Mouse (Mus musculus) thymus, postnatal 25 days (tissue): ENCODE measurements around the gene Igfbp1.
A peak's percentile ranks its signal among the peaks of the same experiment; 100 is the strongest.
"Not testable (repeated sequence)": the region's sequence is repeated elsewhere in the genome, so short reads cannot be mapped to it uniquely, and the experiment has no call there.

Experiments
- DNase-seq: peaks from one replicate; pipeline ENCODE4 v3.0.0; 2022

Gene Igfbp1

DNA sequence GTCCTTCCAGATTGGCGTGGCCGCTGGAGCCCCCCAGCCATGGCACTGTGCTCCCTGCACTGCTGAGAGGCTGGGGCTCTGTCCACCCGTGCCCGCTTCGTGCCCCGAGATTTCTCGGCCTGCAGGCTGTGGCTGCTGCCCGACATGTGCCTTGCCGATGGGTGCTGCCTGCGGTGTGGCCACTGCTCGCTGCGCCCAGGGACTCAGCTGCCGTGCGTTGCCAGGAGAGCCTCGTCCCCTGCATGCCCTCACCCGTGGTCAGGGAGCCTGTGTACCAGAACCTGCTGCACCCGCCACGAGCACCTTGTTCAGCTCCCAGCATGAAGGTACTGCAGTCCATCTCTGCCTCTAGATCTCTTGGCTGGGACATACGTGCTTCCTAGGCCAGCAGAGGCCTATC is 424 bp downstream of the Igfbp1 start:
- no peak for DNase-seq

DNA sequence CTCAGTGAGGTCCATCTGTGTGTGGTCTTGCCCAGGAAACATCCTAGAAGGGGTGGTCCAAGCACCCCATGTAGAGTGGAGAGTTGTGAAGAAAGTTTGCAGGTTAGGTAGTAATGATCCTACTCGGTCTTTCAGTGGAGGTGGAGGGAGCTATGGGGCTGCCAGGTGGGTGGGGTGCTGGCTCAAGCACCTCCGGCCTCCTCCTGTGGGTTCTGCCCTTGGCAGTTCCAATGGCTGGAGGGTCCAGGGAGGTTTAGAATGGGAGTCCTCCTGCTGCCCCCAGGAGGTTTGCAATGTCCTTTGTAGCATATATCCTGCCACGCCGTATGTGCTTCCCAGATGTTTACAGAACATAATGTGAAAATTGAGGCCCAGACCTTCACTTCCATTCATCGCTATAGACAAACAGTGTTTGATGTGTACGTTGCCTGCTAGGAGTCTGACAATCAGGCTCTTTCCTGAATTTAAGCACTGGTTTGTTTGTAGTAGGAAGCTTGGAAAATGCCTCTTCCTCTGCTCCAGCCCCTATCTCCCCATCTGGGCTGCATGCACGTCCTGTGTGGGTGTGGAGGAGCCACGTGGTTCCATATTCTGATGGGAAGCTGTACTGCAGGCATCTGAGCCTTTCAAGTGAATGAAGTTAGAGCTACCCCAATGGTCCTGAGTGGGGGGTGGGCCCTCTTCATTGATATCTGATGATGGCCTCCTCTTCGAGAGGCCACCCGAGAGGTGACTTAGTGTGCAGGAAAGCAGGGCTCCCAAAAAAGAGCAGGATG is 1.1 kb downstream of the Igfbp1 start:
- no peak for DNase-seq

DNA sequence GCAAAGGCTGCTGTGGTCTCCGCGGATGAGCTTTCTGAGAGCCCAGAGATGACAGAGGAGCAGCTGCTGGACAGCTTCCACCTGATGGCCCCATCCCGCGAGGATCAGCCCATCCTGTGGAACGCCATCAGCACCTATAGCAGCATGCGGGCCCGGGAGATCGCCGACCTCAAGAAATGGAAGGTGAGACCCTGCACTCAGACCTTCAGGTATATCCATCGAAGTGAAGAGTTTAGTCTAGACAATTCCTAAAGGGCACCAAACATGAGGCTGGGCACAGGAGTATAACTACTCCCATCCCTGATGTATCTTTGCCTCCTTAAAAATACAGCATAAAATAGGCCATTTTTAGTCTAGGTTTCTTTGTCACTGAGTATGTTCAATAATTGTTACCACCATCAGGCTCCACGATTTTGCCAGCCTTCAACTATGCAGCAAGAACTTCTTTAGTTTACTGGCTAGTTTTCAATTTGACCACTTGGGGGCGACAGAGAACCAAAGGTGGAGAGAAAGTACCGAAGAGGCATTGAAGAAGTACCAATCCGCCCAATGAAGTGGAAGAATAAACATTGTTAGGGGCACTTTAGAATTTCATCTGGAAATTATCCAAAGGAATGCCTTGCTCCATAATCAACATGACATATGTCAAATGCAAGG is 2.3 kb downstream of the Igfbp1 start:
- DNase-seq = peak; percentile 31

DNA sequence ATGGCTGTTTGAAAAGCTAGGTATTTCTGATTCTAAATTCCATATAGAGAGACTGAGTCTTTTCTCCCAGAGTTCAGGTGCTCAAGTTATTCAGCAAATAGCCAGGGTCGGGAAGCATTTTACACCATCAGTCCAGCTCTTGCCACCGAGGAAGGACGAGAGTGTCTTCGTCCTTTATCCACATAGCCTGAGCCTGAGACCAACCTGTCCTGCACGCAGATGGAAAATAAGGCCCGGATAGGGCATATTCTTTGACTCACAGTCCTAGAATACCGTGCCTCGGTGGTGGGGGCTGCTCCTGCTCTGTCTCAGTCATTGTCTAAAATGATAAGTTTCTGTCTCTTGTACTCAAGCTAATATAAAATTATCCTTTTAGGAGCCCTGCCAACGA is 2.8 kb downstream of the Igfbp1 start:
- no peak for DNase-seq

DNA sequence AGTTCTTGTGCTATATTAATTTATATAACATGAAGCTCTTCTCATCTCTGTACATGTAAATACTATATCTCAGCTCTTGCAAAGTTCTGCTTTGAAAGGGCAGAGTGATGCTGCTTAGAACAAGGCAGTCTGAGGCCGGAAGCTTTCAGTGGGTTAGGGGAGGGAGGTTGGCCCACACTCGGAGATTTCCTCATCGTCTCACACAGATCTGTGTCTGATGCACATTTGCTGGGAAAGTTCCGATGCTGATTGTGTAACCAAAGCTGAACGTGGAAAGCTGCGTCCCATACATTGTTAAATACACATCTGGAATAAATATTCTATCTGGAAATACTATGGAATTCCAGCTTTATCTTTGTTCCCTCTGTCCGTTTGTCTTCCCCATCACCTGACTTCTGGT is 4.6 kb downstream of the Igfbp1 start:
- no peak for DNase-seq

DNA sequence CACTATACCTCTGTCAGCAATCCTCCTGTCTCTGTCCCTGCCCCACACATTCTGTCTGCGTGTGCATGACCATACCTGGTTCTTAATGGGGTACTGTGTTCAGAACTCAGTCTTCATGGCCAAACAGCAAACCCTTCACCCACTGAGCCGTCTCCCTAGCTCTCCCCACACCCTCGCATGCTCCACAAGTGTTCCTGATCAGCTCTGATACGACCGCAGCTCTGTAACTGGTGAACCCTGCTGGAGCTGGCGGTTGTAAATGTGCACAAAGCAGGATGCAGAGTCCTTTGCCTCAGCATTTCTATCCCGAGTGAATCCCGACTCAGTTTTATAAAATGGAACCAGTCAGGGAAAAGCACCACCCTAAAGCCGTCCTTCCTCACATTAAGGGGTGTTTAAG is 6.3 kb downstream of the Igfbp1 start:
- no peak for DNase-seq

DNA sequence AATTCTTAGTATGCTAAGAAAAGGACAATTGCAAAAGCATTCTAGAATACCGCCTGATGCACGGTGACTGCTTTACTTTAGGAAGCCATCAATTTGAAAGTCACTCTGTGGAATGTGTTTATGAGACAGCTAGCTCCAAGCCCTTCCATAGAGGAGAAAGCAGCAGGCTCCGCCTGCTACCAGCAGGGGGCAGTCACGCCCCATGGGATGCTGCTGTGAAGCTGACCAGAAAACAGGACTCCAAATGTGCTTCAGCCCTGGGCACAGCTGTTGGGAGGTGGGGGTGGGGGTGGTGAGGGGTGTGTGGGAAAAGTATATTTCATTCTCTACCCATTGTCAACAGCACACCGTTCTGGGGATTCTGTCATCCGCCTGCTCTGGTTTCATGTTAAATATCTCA is 12.8 kb downstream of the Igfbp1 start:
- DNase-seq = peak; percentile 32

DNA sequence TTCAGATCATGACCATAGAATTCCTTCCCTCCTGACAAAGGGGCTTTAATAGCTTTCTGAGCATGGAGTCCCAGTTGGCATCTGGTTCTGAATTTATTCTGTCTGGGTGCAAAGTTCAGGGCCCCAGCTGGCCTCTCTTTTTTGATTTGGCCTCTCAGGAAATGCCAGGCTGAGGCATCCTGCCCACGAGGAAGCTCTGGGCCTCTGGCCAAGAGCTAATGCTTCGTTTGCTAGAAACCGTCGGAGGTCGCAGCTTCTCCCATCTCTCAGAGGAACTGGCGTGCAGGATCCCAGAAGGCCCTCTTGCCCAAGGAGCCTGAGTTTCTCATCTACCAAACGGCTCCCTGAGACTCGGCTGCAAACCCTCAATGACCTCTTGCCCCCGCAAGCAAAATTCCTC is 13.6 kb downstream of the Igfbp1 start:
- no peak for DNase-seq

DNA sequence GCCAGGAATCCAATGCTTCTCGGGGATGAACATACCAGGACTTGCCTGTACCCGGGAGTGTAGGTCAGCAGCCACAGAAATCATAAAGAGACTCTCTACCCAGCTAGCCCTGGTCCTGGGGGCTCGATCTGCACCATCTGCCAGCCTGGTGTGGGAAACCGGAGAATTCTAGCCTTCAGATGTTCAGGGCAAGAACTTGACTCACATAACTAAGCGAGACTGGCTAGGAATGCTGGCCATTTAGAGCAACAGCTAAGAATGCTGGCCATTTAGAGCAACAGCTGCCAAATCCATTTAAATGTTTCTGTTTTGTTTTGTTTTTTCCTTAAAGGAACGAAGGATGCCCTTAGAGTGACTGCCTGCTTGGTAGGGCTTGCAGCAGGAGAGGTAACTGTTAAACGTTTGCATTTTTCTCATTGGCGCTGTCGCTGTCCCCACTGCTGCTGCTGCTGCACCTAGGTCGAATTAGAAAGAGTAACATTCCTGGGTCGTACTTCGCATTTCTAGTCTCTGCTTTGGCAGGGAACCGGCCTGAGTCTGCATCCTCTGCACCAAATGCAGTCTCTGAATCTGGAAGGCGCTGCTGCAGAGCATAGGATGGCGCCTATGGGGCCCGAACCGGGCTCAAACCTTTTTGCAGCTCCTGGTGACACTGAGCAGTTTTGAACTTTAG is 14.7 kb downstream of the Igfbp1 start:
- DNase-seq = no peak

DNA sequence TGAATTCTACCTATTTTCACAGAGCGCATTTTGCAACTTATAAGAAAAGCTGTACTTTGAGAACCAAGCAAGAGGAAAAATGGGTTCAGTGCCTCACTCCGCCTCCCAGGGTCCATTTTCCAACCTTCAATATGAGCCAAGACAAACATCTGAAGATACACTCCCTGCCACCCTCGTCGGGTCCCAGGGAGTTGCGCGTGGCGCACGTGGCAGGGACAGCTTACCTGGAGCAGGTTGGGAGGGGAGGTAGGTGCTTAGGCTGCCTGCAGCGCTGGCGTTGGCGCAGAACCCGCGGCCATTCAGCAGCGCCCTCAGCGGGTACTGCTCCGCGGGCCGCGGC is 15.5 kb downstream of the Igfbp1 start:
- DNase-seq = no peak

DNA sequence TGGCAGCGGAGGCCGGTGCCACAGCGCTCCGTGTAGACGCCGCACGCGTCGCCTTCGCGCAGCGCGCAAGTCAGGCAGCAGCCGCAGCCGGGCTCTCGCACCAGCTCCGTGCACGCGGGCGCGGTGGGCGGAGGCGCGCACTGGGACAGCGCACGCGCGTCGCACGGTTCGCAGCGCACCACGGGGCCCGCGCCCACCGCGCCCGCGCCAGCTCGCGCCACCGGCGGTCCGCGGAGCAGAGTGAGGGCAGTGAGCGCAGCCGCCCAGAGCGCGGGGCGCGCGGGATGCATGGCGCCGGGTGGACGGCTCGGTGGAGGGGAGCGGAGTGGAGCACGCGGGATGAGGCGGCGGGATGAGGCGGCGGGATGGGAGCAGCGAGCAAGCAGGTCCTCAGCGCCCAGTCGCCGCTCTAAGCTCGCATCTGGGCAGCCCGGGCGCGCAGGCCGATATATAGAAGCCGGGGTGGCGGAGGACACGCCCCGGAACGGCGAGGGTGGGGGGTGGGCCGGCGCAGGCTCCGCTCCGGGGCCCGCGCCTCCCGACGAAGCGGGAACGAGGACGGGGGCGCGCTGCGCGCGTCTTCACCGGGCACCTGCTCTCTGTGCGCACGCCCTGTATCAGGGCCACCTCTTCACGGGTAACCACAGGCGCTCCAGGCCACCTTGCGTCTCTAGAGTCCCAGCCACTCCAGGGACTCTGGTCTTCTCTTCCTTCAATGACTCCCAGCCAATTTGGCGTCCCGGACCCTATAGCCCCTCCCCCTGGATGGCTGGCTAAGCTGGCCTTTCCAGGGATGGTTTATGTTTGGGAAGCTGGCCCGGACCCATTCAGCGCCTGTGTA is 16.1 kb downstream of the Igfbp1 start, which contains the start of gene Igfbp3:
Gene Igfbp3, minus strand, starts transcription at position 423 of the 841 bp plus-strand sequence.
- DNase-seq = no peak

DNA sequence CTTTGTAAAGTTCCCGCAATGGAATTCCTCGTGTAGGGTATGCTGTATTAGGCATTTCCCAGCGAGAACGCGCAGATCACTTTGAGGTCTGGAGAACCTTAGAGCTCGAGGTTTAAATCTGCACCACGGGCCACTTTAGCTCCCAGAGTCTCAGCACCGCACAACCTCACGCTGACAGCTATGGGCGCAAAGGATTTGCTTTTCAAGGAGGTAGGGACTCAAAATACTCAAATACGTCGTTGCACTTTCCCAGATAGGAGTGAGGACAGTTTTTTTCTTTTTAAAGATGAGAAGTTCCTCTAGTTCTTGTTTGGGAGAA is 16.7 kb downstream of the Igfbp1 start:
- no peak for DNase-seq

DNA sequence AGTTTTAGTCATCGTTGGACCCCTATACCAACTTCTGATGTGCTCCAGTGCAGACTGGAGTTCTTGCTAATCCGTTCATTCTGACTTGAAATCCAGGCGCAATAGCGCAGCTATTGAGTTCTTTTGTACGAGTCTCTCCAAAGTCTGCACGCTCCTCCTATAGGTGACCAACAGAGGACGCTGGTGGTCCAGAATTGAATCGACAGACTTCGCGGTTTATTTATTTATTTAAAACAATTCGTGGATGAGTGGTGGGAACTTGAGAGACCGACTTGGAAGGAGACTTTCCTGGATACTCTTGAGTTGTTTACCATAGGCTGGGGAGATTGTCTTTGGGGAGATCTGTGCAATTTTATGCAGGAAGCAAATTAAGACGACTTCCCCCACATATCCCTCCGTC is 17.2 kb downstream of the Igfbp1 start:
- DNase-seq = no peak

DNA sequence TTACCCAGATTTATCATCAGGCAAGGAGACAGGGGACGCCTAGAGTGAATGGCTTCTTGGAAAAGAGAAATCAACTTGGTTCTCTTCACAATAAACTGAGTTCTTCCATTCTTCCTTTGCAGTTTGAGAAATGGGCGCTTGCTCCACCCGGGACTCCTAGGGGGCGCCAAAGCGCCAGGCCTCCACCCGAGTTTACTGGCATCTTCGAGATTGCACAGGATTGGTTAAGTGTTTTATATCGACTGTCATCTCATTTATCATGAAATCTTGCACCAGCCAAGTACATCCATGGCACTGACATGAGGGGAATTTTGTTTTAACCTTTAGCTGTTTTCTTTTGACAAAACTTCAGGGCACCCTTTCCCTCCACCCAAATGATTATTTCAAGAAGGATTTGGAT is 18.1 kb downstream of the Igfbp1 start:
- peak; percentile 22 for DNase-seq

DNA sequence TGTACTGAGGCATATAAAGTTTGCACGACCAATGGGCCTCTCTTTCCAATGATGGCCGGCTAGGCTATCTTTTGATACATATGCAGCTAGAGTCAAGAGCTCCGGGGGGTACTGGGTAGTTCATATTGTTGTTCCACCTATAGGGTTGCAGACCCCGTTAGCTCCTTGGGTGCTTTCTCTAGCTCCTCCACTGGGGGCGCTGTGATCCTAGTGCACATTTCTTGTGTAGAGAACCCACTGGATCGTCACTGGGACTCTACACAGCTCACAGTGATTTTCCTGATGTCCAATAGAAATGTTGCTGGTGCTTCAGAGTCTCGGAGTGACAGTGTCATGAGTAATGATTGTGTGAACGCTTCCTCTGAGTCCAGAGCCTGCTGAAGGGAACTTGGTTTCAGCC is 24.2 kb downstream of the Igfbp1 start:
- not testable (repeated sequence) for DNase-seq

DNA sequence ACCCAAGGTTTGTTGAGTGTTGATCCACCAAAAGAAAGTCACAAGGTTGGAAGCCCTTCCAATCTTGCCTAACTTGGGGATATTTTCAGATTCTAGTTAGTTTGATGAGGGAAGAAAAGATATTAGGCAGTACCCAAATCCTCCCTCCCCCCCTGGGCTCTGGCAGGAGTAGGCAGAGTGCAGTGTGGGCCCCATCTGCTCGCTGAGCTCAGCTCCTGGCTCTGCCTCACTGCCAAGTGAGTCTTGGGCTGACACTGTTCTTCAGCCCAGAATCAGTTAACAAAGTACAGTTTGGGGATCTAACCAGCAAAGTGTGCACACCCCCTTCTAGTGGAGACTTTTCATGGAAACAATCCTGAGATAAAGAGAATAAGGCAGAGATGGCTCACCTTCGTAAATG is 28.6 kb downstream of the Igfbp1 start:
- no peak for DNase-seq

DNA sequence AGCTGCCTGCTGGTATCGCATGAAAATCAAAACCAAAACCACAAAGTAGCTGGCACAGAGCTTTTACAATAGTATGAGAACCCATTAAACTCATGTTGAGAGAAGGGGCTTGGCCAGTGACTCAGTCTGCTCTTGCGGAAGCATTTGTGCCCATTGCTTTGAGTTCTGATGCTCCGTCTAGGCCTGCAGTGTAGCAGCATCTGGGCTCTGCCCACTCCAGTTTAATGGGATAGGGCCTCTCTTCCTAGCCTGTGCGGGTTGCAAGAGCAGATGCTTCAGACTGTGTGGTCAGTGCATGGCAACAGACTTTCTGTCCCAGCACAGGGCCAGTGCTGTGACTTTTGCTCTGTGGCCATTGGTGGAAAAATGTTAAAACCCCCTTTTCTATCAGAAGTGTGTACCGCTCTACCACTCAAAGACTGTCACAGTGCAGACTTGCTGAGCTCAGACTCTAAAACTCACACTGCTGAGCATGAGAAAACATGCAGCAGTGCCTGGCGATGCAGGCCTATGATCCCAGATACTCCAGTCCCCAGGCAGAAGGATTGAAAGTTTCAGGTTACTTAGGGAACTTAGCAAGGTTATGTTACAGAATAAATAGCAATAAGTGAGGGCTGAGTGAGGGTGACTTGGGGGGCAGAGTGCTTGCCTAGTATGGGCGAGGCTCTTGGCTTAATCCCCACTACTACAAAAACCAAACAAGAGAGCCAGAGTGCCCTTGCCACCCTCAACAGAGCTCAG is 29.4 kb downstream of the Igfbp1 start:
- DNase-seq = no peak

DNA sequence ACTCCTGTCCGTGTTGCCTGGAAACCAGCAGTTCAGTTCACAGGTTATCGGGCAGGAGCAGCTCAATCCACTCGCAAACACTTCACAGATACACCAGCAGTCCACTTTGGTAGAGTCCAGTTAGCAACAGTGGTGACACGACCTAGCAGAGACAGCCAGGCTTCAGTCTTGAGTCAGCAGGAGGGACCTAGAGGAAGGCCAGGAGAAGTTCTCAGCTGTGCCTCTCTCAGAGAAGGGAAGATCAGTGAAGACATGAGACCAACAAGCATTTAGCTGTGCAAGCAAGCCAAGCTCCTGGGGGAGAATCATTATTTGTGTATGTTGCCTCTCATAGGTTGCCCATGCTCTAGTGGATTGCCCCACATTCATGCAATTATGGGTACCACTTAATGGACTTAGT is 30.5 kb downstream of the Igfbp1 start:
- DNase-seq = no peak

DNA sequence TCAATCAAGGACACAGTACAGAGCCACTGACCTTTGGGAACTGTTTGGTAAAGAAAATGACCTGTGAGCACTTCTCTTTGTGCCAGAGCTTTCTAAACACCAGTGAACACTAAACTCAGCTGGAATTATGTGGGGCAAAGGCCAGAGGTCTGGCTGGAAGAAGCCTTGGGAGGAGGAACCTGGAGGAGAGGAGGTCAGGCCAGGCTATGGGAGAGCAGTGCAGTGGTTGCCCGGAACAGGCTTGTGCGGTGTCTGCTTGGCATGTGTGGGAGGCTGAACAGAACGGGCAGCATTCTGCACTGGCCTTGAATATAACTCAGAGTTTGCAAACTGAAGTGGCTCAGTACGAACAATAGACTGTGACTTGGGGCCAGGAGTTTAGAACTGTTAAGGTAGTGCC is 32.4 kb downstream of the Igfbp1 start:
- no peak for DNase-seq

DNA sequence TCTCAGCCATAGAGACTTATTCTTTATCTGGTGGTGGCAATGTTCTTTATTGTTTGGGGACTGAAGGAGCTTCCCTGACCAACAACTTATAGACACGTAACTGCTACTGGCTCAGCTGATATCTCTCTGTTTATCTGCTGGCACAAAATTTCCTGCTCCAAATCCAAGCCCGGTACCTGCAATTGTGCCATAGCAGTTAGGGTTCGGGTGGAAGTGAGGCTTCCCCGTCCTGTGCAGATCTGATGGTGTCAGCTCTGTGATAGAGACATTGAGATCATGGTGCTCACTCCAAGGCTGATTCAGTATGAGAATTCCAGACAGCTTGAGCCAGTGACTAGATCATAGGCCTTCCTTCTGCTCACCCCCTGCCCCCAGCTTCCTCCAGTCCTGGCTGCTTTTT is 34.4 kb downstream of the Igfbp1 start:
- no peak for DNase-seq

DNA sequence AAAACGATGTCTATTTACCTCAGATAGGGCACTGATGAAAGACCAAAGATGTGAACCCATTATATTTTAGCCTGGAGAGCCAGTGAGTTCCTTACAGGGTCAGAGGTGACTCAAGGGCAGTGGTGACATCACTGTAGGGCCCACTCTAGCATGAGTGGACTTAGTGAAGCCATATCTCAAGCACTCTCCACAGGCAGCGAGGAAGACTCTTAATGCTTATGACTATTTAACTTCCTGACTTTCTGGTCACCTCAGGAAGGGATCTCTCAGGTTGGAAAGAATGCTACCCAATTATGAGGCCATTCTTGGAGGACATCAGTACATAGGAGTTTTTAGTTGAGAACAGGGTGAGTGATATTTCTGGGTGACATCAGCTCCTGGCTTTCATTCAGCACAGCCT is 35.8 kb downstream of the Igfbp1 start:
- DNase-seq = no peak

DNA sequence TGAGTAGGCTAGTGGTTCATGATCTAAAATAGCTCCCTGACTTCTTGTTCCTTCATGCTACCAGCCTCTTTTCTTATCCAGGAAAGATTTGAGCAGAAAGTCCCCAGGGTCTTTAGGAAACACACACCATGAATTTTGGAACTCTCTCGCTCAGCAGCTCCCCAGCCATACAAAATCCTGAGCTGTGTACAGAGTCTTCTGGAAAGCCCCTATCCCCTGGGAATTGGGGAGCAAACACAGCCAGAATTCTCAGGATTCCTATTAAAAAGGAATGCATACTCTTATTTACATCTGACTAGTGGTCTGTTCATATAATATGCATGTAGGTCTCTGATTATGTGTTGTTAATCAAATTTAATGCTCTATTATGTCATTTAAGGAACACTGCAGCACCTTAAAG is 36.9 kb downstream of the Igfbp1 start:
- no peak for DNase-seq
